ENCODE assay signal across 9 mouse cellular contexts in genomic region chr8:120152636-120153035, GRCm38 (mm10). TPM values are rescaled to one million over a fixed set of nuclear protein-coding genes. Genes with fewer than 3 reads are reported as not detected.
DNase-seq lines count a peak whose midpoint lies in the region; ATAC-seq lines count a peak whose summit lies in the region.
"Had no signal": no experiment of that assay in that cellular context is flagged by ENCODE, and none has a peak within 500 bp of the region (broad histone marks: within the 10 kb centered on the region; RNA-seq: fewer than 3 reads in every experiment).

No protein-coding gene starts in this region.

- 0 out of 2 replicates have a peak, but pooled peaks have one; percentile 33 for ATAC-seq in heart, embryonic 12.5 days (ENCODE audit: insufficient number of reproducible peaks, low FRiP score)
- 0 out of 2 replicates have a peak, but pooled peaks have one; percentile 47 for ATAC-seq in liver, embryonic 16.5 days (ENCODE audit: low read depth)

- DNase-seq in heart, postnatal 36 days = no peak
- peak; percentile 47 for DNase-seq in 3T3-L1 (ENCODE audit: low read depth, low spot score)
- peak; percentile 40 for DNase-seq in adrenal gland, postnatal 25 days
- no peak for DNase-seq in right cerebral cortex, postnatal 10 days (ENCODE audit: low spot score in 2 of 2)
- DNase-seq in gastrocnemius, postnatal 14 days = no peak
- no peak for DNase-seq in gastrocnemius, postnatal 36 days

- H3K9me3 ChIP-seq in heart, embryonic 12.5 days (replicated peaks) = no peaks in the 10 kb centered on the region
- H3K9me3 ChIP-seq in liver, embryonic 16.5 days (replicated peaks; ENCODE audit: control insufficient read depth, low read length) = no peaks in the 10 kb centered on the region
- H3K9me3 ChIP-seq: stomach, embryonic 15.5 days had no signal

- H3K36me3 ChIP-seq in heart, embryonic 12.5 days = peaks cover 42% of the 10 kb centered on the region
- no peaks in the 10 kb centered on the region for H3K36me3 ChIP-seq in liver, embryonic 16.5 days (ENCODE audit: control insufficient read depth, insufficient read depth)
- H3K36me3 ChIP-seq: stomach, embryonic 15.5 days had no signal

- intact Hi-C loops in heart, postnatal 36 days (cut with DNase I) = no loop called here
- intact Hi-C loops in gastrocnemius, postnatal 14 days (cut with DNase I; ENCODE audit: low total_unique reads) = no loop called here
- intact Hi-C loops in gastrocnemius, postnatal 36 days (cut with DNase I) = no loop called here

- WGBS in heart, embryonic 12.5 days = 53% methylated on average over 7 of the region's 7 CpGs
- WGBS in liver, embryonic 16.5 days (ENCODE audit: insufficient replicate concordance) = 16% methylated on average over 7 of the region's 7 CpGs

- H3K4me2 ChIP-seq in heart, embryonic 12.5 days = no peak overlapping the region
- H3K4me2 ChIP-seq in liver, embryonic 16.5 days (ENCODE audit: low read depth, low read length) = no peak overlapping the region
- H3K4me2 ChIP-seq: stomach, embryonic 15.5 days had no signal

- no peak overlapping the region for H3K9ac ChIP-seq in heart, embryonic 12.5 days
- H3K9ac ChIP-seq in liver, embryonic 16.5 days (ENCODE audit: low read depth, low read length) = no peak overlapping the region
- H3K9ac ChIP-seq: stomach, embryonic 15.5 days had no signal

- H3K27me3 ChIP-seq in heart, embryonic 12.5 days (replicated peaks) = no peaks in the 10 kb centered on the region
- H3K27me3 ChIP-seq in liver, embryonic 16.5 days (ENCODE audit: control insufficient read depth, insufficient read depth, low read depth, low read length) = no peaks in the 10 kb centered on the region
- H3K27me3 ChIP-seq: stomach, embryonic 15.5 days had no signal

- H3K4me3 ChIP-seq in heart, embryonic 12.5 days = no peak overlapping the region
- H3K4me3 ChIP-seq in liver, embryonic 16.5 days (ENCODE audit: low read depth, low read length) = no peak overlapping the region
- H3K4me3 ChIP-seq: stomach, embryonic 15.5 days had no signal

- no peak overlapping the region for H3K27ac ChIP-seq in heart, embryonic 12.5 days (ENCODE audit: poor library complexity, severe bottlenecking)
- H3K27ac ChIP-seq in liver, embryonic 16.5 days (ENCODE audit: low read length) = no peak overlapping the region
- H3K27ac ChIP-seq: stomach, embryonic 15.5 days had no signal

- peaks cover 14% of the 10 kb centered on the region; the same call in 1 of the 2 replicates for H3K4me1 ChIP-seq in heart, embryonic 12.5 days (replicated peaks)
- H3K4me1 ChIP-seq in liver, embryonic 16.5 days (ENCODE audit: control insufficient read depth, low read depth, low read length) = no peaks in the 10 kb centered on the region

RNA-seq across cellular contexts. Expression of gene Fam92b, which starts 24.6 kb away (rescaled TPM):
- not detected in 2 replicates for polyA plus RNA-seq in heart, embryonic 12.5 days (2016; fragmentation: Nextera tagmentation; extraction: Ambion mirVana)
- not detected for total RNA-seq in heart, postnatal 36 days (2021)
- total RNA-seq in adrenal gland, postnatal 25 days (2021) = 1.6 TPM in 1 of 2 replicates, not detected in the other
- polyA plus RNA-seq in liver, embryonic 16.5 days (2015; fragmentation: Nextera tagmentation; extraction: Ambion mirVana) = not detected in 2 replicates
- not detected for total RNA-seq in gastrocnemius, postnatal 14 days (2021)
- not detected for total RNA-seq in gastrocnemius, postnatal 36 days (2021)

RNA-seq across cellular contexts. Expression of gene 6430548M08Rik, which starts 38.7 kb away (rescaled TPM):
- polyA plus RNA-seq in heart, embryonic 12.5 days (2016; fragmentation: Nextera tagmentation; extraction: Ambion mirVana) = 13.8 and 14.4 TPM in 2 replicates
- total RNA-seq in heart, postnatal 36 days (2021) = 10 to 100 TPM; 13.8 to 15.9 TPM
- total RNA-seq in adrenal gland, postnatal 25 days (2021) = 111 and 165 TPM in 2 replicates
- 3.0 and 4.4 TPM in 2 replicates for polyA plus RNA-seq in liver, embryonic 16.5 days (2015; fragmentation: Nextera tagmentation; extraction: Ambion mirVana)
- total RNA-seq in gastrocnemius, postnatal 14 days (2021) = 10 to 100 TPM; 16.7 to 20.3 TPM
- 10 to 100 TPM; 29.0 to 41.6 TPM for total RNA-seq in gastrocnemius, postnatal 36 days (2021)

RNA-seq across cellular contexts. Expression of gene Zdhhc7, which starts 51.4 kb away (rescaled TPM):
- polyA plus RNA-seq in heart, embryonic 12.5 days (2016; fragmentation: Nextera tagmentation; extraction: Ambion mirVana) = 33.9 and 34.9 TPM in 2 replicates
- total RNA-seq in heart, postnatal 36 days (2021) = 10 to 100 TPM; 30.5 to 31.1 TPM
- total RNA-seq in adrenal gland, postnatal 25 days (2021) = 58.5 and 60.1 TPM in 2 replicates
- 12.9 TPM in 2 replicates for polyA plus RNA-seq in liver, embryonic 16.5 days (2015; fragmentation: Nextera tagmentation; extraction: Ambion mirVana)
- total RNA-seq in gastrocnemius, postnatal 14 days (2021) = 10 to 100 TPM; 21.0 to 21.2 TPM
- 10 to 100 TPM; 21.9 to 28.4 TPM for total RNA-seq in gastrocnemius, postnatal 36 days (2021)

Comparison
In these comparisons a context has a peak if more than half of its experiments do, and no peak if none do; other contexts are left out.
1. DNase-seq: peak in 3T3-L1 (single experiment) and adrenal gland, postnatal 25 days (single experiment); none in heart, postnatal 36 days (0 of 2), right cerebral cortex, postnatal 10 days (0 of 2), gastrocnemius, postnatal 14 days (single experiment) and gastrocnemius, postnatal 36 days (0 of 2).